Mouse (Mus musculus): ENCODE results near the gene Ubap1l.

Gene Ubap1l

DNA sequence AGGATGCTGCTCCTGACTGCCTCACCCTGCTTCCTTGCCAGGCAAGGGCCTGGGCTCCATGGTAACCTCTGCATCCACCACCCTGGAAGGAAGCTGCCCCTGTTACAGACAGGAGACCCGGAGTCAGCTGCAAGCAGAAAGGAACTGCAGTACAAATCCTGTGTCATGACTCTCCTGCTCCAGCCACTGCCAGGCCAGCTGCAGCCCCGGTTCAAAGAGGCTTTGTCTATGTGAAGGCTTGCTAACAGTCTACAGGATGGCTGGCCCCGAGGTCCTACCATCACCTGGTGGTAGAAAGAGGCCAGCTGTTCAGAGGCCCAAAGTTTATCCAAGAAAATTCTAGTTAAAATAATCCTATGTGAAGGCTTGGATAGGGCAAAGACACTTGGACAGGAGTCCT lies 50.5 kb downstream of the Ubap1l start:
- DNase-seq: no peak

- no peak for DNase-seq
These were observed 56.9 kb downstream of the Ubap1l start for GRCm38 (mm10) chr9:65417738-65418137.

GRCm38 (mm10) chr9:65419633-65420032 lies 58.8 kb downstream of the Ubap1l start:
- DNase-seq: no peak

- no peak for DNase-seq
These were observed 62.1 kb downstream of the Ubap1l start, which contains the start of gene Slc51b for GRCm38 (mm10) chr9:65422760-65423501. TSS of gene Slc51b (minus strand) at chr9:65422955.

- no peak for DNase-seq
These were observed 63.6 kb downstream of the Ubap1l start for GRCm38 (mm10) chr9:65424393-65424792.

DNA sequence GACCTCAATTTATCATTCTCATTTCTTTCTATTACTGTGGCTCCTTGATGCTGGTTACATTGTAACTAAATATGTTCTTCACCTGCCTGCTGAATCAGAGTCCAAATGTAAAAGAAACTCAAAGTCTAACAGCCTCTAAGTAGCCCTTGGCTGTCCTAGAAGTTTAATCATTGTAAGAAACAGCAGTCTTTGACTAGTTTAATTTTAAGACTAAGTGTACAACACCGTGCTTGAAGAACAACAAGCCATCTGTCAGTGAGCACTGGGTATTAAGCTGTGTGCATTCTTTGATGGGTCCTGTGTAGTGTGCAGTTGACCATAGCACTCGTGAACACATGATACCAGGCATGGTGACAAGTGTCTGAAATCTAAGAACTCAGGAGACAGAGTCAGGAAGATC lies 66.7 kb downstream of the Ubap1l start:
- no peak for DNase-seq

- no peak for DNase-seq
These were observed 67.2 kb downstream of the Ubap1l start for GRCm38 (mm10) chr9:65428003-65428402.

Data from right cerebral cortex, postnatal 4 days (tissue).